Mouse (Mus musculus) retina, postnatal 7 days (tissue): ENCODE data around the gene Zic2.
"Not testable (repeated sequence)": the region's sequence is repeated elsewhere in the genome, so short reads cannot be mapped to it uniquely, and the experiment has no call there.

Experiments
- DNase-seq: peaks from one replicate; pipeline ENCODE4 v3.0.0-alpha.2; 2012; ENCODE audit warnings: low read depth, low spot score

The Zic2 gene

GRCm38 (mm10) chr14:122461966-122462365 is 13.3 kb upstream of the Zic2 start:
- no peak for DNase-seq

GRCm38 (mm10) chr14:122462689-122463079 is 12.6 kb upstream of the Zic2 start:
- no peak for DNase-seq

GRCm38 (mm10) chr14:122463080-122463691 is 12.0 kb upstream of the Zic2 start:
- DNase-seq: no peak

GRCm38 (mm10) chr14:122463734-122464341 is 11.4 kb upstream of the Zic2 start:
- DNase-seq: not testable (repeated sequence)

- no peak for DNase-seq
These were observed 10.9 kb upstream of the Zic2 start for GRCm38 (mm10) chr14:122464351-122464762.

- DNase-seq: no peak
These were observed 10.2 kb upstream of the Zic2 start, which contains the start of gene Zic5 for GRCm38 (mm10) chr14:122464763-122465741. Gene Zic5 (minus strand): TSS chr14:122465677.

GRCm38 (mm10) chr14:122465931-122466490 is 9.2 kb upstream of the Zic2 start:
- no peak for DNase-seq

- DNase-seq: no peak
These were observed 8.4 kb upstream of the Zic2 start for GRCm38 (mm10) chr14:122466756-122467362.

GRCm38 (mm10) chr14:122467926-122468841 is 7.1 kb upstream of the Zic2 start:
- DNase-seq: no peak

- DNase-seq: no peak
These were observed 6.1 kb upstream of the Zic2 start for GRCm38 (mm10) chr14:122468971-122469755.

- no peak for DNase-seq
These were observed 3.7 kb upstream of the Zic2 start for GRCm38 (mm10) chr14:122471449-122472085.

GRCm38 (mm10) chr14:122472161-122472560 is 3.1 kb upstream of the Zic2 start:
- DNase-seq: no peak

GRCm38 (mm10) chr14:122472647-122473046 is 2.6 kb upstream of the Zic2 start:
- no peak for DNase-seq

GRCm38 (mm10) chr14:122473211-122473751 is 2.0 kb upstream of the Zic2 start:
- no peak for DNase-seq

- DNase-seq: no peak
These were observed 969 bp upstream of the Zic2 start for GRCm38 (mm10) chr14:122474041-122474890.

GRCm38 (mm10) chr14:122475557-122476040 is 364 bp downstream of the Zic2 start:
- no peak for DNase-seq

GRCm38 (mm10) chr14:122476041-122476821 is 996 bp downstream of the Zic2 start:
- DNase-seq: no peak
